ENCODE assay signal across 12 mouse cellular contexts in genomic region chr9:110758605-110759004, GRCm38 (mm10). TPM values are rescaled to one million over a fixed set of nuclear protein-coding genes. Genes with fewer than 3 reads are reported as not detected.
A peak's percentile ranks its signal among the peaks of the same experiment; 100 is the strongest.
DNase-seq lines count a peak whose midpoint lies in the region; ATAC-seq and TF ChIP-seq lines count a peak whose summit lies in the region.
"Had no signal": no experiment of that assay in that cellular context is flagged by ENCODE, and none has a peak within 500 bp of the region (broad histone marks: within the 10 kb centered on the region; RNA-seq: fewer than 3 reads in every experiment).

No protein-coding gene starts in this region.

- no peak for TF ChIP-seq CTCF in stomach, postnatal 0 days (IDR thresholded peaks at IDR 0.05; ENCODE audit: low read depth)

- TF ChIP-seq EP300 in stomach, postnatal 0 days (optimal IDR thresholded peaks at IDR 0.05): no peak

- peaks cover 7% of the 10 kb centered on the region; the same call in 1 of the 2 replicates for H3K4me1 ChIP-seq in stomach, embryonic 16.5 days (ENCODE audit: control insufficient read depth, insufficient read depth, low read length)
- 0 out of 2 replicates have a peak, but pooled peaks cover 2% of the 10 kb centered on the region for H3K4me1 ChIP-seq in stomach, postnatal 0 days (replicated peaks; ENCODE audit: control insufficient read depth, insufficient read depth)
- H3K4me1 ChIP-seq in neural tube, embryonic 15.5 days: no peaks in the 10 kb centered on the region
- H3K4me1 ChIP-seq: neural tube, embryonic 12.5 days had no signal

- H3K9me3 ChIP-seq in stomach, embryonic 16.5 days (replicated peaks; ENCODE audit: control insufficient read depth, low read length): no peaks in the 10 kb centered on the region
- no peaks in the 10 kb centered on the region for H3K9me3 ChIP-seq in stomach, postnatal 0 days (ENCODE audit: control insufficient read depth, low read length)
- no peaks in the 10 kb centered on the region for H3K9me3 ChIP-seq in neural tube, embryonic 15.5 days (replicated peaks)
- H3K9me3 ChIP-seq: embryonic facial prominence, embryonic 12.5 days; neural tube, embryonic 12.5 days had no signal

- H3K4me3 ChIP-seq in stomach, embryonic 16.5 days (replicated peaks; ENCODE audit: low read length): no peak overlapping the region
- H3K4me3 ChIP-seq in stomach, postnatal 0 days (ENCODE audit: low read depth, low read length): no peak overlapping the region
- H3K4me3 ChIP-seq in neural tube, embryonic 15.5 days (replicated peaks): no peak overlapping the region
- H3K4me3 ChIP-seq: embryonic facial prominence, embryonic 12.5 days; neural tube, embryonic 12.5 days had no signal

- intact Hi-C loops in gastrocnemius, postnatal 14 days (cut with DNase I; ENCODE audit: low total_unique reads): no loop called here

- no peak for DNase-seq in stomach, postnatal 0 days (ENCODE audit: low spot score)
- peak; percentile 91 for DNase-seq in gastrocnemius, postnatal 14 days
- DNase-seq in layer of hippocampus, adult 8-10 months (ENCODE audit: low spot score in 2 of 2): peak; percentile 25 to 32
- DNase-seq in ovary, adult 18-20 months (ENCODE audit: low spot score): peak; percentile 50
- DNase-seq in thymus, postnatal 10 days (ENCODE audit: low spot score in 2 of 2): no peak

- no peak overlapping the region for H3K27ac ChIP-seq in stomach, embryonic 16.5 days (ENCODE audit: low read length)
- H3K27ac ChIP-seq in stomach, postnatal 0 days (replicated peaks): no peak overlapping the region
- no peak overlapping the region for H3K27ac ChIP-seq in neural tube, embryonic 15.5 days (replicated peaks)
- H3K27ac ChIP-seq: embryonic facial prominence, embryonic 12.5 days; neural tube, embryonic 12.5 days had no signal

- no peaks in the 10 kb centered on the region for H3K36me3 ChIP-seq in stomach, embryonic 16.5 days (ENCODE audit: control insufficient read depth, insufficient read depth, low read length)
- H3K36me3 ChIP-seq in stomach, postnatal 0 days (ENCODE audit: control insufficient read depth, insufficient read depth, low read length): no peaks in the 10 kb centered on the region
- no peaks in the 10 kb centered on the region for H3K36me3 ChIP-seq in neural tube, embryonic 15.5 days
- H3K36me3 ChIP-seq: embryonic facial prominence, embryonic 12.5 days; neural tube, embryonic 12.5 days had no signal

- no peak overlapping the region; the same call in 1 of the 2 replicates for H3K9ac ChIP-seq in stomach, embryonic 16.5 days (ENCODE audit: low read length)
- no peak overlapping the region for H3K9ac ChIP-seq in stomach, postnatal 0 days (ENCODE audit: low read length)
- no peak overlapping the region for H3K9ac ChIP-seq in neural tube, embryonic 15.5 days (replicated peaks)
- H3K9ac ChIP-seq: embryonic facial prominence, embryonic 12.5 days; neural tube, embryonic 12.5 days had no signal

- ATAC-seq in stomach, embryonic 16.5 days (ENCODE audit: insufficient read depth, low FRiP score): peak; percentile 56; the same call in 1 of the 2 replicates
- no peak for ATAC-seq in stomach, postnatal 0 days (ENCODE audit: low FRiP score, low TSS enrichment)
- no peak for ATAC-seq in erythroblast, adult 5-6 weeks (replicated peaks; ENCODE audit: low FRiP score, poor library complexity, severe bottlenecking)
- ATAC-seq in neural tube, embryonic 15.5 days (ENCODE audit: low FRiP score): no peak
- ATAC-seq: Patski had no signal

- no peaks in the 10 kb centered on the region for H3K27me3 ChIP-seq in stomach, embryonic 16.5 days (ENCODE audit: control insufficient read depth, insufficient read depth, low read length)
- no peaks in the 10 kb centered on the region for H3K27me3 ChIP-seq in stomach, postnatal 0 days (ENCODE audit: control insufficient read depth, insufficient read depth, low read length)
- H3K27me3 ChIP-seq in neural tube, embryonic 15.5 days (replicated peaks): no peaks in the 10 kb centered on the region
- H3K27me3 ChIP-seq: embryonic facial prominence, embryonic 12.5 days; neural tube, embryonic 12.5 days; Patski had no signal

- WGBS in stomach, embryonic 16.5 days: 64% methylated on average over 8 of the region's 8 CpGs
- 50% methylated on average over 8 of the region's 8 CpGs for WGBS in stomach, postnatal 0 days
- WGBS in neural tube, embryonic 15.5 days: 76% methylated on average over 8 of the region's 8 CpGs

- no peak overlapping the region for H3K4me2 ChIP-seq in stomach, embryonic 16.5 days (ENCODE audit: low read depth, low read length)
- no peak overlapping the region for H3K4me2 ChIP-seq in stomach, postnatal 0 days (replicated peaks; ENCODE audit: low read depth)
- H3K4me2 ChIP-seq in neural tube, embryonic 15.5 days: no peak overlapping the region
- H3K4me2 ChIP-seq: embryonic facial prominence, embryonic 12.5 days; neural tube, embryonic 12.5 days had no signal

RNA-seq across cellular contexts. Expression of gene Pth1r, which starts 11.7 kb away (rescaled TPM):
- 17.5 and 17.9 TPM in 2 replicates for polyA plus RNA-seq in stomach, embryonic 16.5 days (2015; fragmentation: Nextera tagmentation; extraction: Ambion mirVana)
- polyA plus RNA-seq in stomach, postnatal 0 days (2015; fragmentation: Nextera tagmentation; extraction: Ambion mirVana): 10.5 and 10.6 TPM in 2 replicates
- 1 to 10 TPM; 2.7 to 4.3 TPM for total RNA-seq in gastrocnemius, postnatal 14 days (2021)
- total RNA-seq in layer of hippocampus, adult 8-10 months (2022): 10 to 100 TPM in 1 of 4 experiments, 1 to 10 TPM in 3; 6.1 to 10.5 (median 8.7) TPM
- not detected in 2 replicates for total RNA-seq in erythroblast, adult 5-6 weeks (2015; ENCODE audit: low replicate concordance)
- not detected in 2 replicates for total RNA-seq in erythroblast, adult 5-6 weeks (2017; ENCODE audit: low replicate concordance)
- polyA plus RNA-seq in neural tube, embryonic 15.5 days (2015; fragmentation: Nextera tagmentation; extraction: Ambion mirVana): 12.9 and 17.0 TPM in 2 replicates

RNA-seq across cellular contexts. Expression of gene Myl3, which starts 16.9 kb away (rescaled TPM):
- 0.59 and 12.9 TPM in 2 replicates for polyA plus RNA-seq in stomach, embryonic 16.5 days (2015; fragmentation: Nextera tagmentation; extraction: Ambion mirVana)
- 0.11 and 0.27 TPM in 2 replicates for polyA plus RNA-seq in stomach, postnatal 0 days (2015; fragmentation: Nextera tagmentation; extraction: Ambion mirVana)
- total RNA-seq in gastrocnemius, postnatal 14 days (2021): 100 to 1,000 TPM; 358 to 691 TPM
- total RNA-seq in layer of hippocampus, adult 8-10 months (2022): 1 to 10 TPM in 1 of 4 experiments, under 1 TPM in 1, not detected in 2; 0.74 to 1.9 TPM
- total RNA-seq in erythroblast, adult 5-6 weeks (2015; ENCODE audit: low replicate concordance): not detected in 2 replicates
- total RNA-seq in erythroblast, adult 5-6 weeks (2017; ENCODE audit: low replicate concordance): not detected in 2 replicates
- polyA plus RNA-seq in neural tube, embryonic 15.5 days (2015; fragmentation: Nextera tagmentation; extraction: Ambion mirVana): 1.9 and 4.1 TPM in 2 replicates
- total RNA-seq: left cerebral cortex, adult 18-20 months had no signal

RNA-seq across cellular contexts. Expression of gene Prss42, which starts 39.4 kb away (rescaled TPM):
- not detected in 2 replicates for polyA plus RNA-seq in stomach, embryonic 16.5 days (2015; fragmentation: Nextera tagmentation; extraction: Ambion mirVana)
- not detected in 2 replicates for polyA plus RNA-seq in stomach, postnatal 0 days (2015; fragmentation: Nextera tagmentation; extraction: Ambion mirVana)
- total RNA-seq in gastrocnemius, postnatal 14 days (2021): not detected
- not detected for total RNA-seq in layer of hippocampus, adult 8-10 months (2022)
- total RNA-seq in erythroblast, adult 5-6 weeks (2015; ENCODE audit: low replicate concordance): not detected in 2 replicates
- total RNA-seq in erythroblast, adult 5-6 weeks (2017; ENCODE audit: low replicate concordance): not detected in 2 replicates
- not detected in 2 replicates for polyA plus RNA-seq in neural tube, embryonic 15.5 days (2015; fragmentation: Nextera tagmentation; extraction: Ambion mirVana)
- total RNA-seq: left cerebral cortex, adult 18-20 months had no signal
- polyA plus RNA-seq: embryonic facial prominence, embryonic 12.5 days; neural tube, embryonic 12.5 days; Patski had no signal

RNA-seq across cellular contexts. Expression of gene Prss44, which starts 55.2 kb away (rescaled TPM):
- not detected in 2 replicates for polyA plus RNA-seq in stomach, embryonic 16.5 days (2015; fragmentation: Nextera tagmentation; extraction: Ambion mirVana)
- not detected in 2 replicates for polyA plus RNA-seq in stomach, postnatal 0 days (2015; fragmentation: Nextera tagmentation; extraction: Ambion mirVana)
- total RNA-seq in gastrocnemius, postnatal 14 days (2021): not detected
- total RNA-seq in layer of hippocampus, adult 8-10 months (2022): not detected
- total RNA-seq in erythroblast, adult 5-6 weeks (2015; ENCODE audit: low replicate concordance): not detected in 2 replicates
- total RNA-seq in erythroblast, adult 5-6 weeks (2017; ENCODE audit: low replicate concordance): not detected in 2 replicates
- not detected in 2 replicates for polyA plus RNA-seq in neural tube, embryonic 15.5 days (2015; fragmentation: Nextera tagmentation; extraction: Ambion mirVana)
- total RNA-seq: left cerebral cortex, adult 18-20 months had no signal
- polyA plus RNA-seq: embryonic facial prominence, embryonic 12.5 days; neural tube, embryonic 12.5 days; Patski had no signal

Comparison
In these comparisons a context has a peak if more than half of its experiments do, and no peak if none do; other contexts are left out.
1. DNase-seq: peak in gastrocnemius, postnatal 14 days (single experiment), layer of hippocampus, adult 8-10 months (2 of 2) and ovary, adult 18-20 months (single experiment); none in stomach, postnatal 0 days (single experiment) and thymus, postnatal 10 days (0 of 2).
2. RNA of gene Myl3, which starts 16.9 kb away (total RNA-seq): 358 to 691 TPM in gastrocnemius, postnatal 14 days; 0.74 to 1.9 TPM in layer of hippocampus, adult 8-10 months and not detected in erythroblast, adult 5-6 weeks; every median in the first group is over 100 times any median in the second.